Mouse (Mus musculus) E14TG2a.4 (cell line): ENCODE data around the gene Dhrs4.

ENCODE experiments used
- CTCF ChIP-seq: conservative IDR thresholded peaks from 2 replicates; pipeline ENCODE4 v1.5.1; 2014; ENCODE audit warnings: low read length
- NANOG ChIP-seq: IDR thresholded peaks from 2 replicates; pipeline ENCODE4 v1.6.1; 2014; ENCODE audit warnings: borderline replicate concordance, low read length, mixed read lengths
- POU5F1 ChIP-seq: IDR thresholded peaks from 2 replicates; pipeline ENCODE4 v1.6.1; 2014; ENCODE audit warnings: low read length, borderline replicate concordance

- no peak for TF ChIP-seq CTCF
- no peak for TF ChIP-seq NANOG
- no peak for TF ChIP-seq POU5F1
These were observed 45.5 kb downstream of the Dhrs4 start for GRCm38 (mm10) chr14:55524062-55524461.
